ENCODE assay signal across 11 mouse cellular contexts in the genomic region with DNA sequence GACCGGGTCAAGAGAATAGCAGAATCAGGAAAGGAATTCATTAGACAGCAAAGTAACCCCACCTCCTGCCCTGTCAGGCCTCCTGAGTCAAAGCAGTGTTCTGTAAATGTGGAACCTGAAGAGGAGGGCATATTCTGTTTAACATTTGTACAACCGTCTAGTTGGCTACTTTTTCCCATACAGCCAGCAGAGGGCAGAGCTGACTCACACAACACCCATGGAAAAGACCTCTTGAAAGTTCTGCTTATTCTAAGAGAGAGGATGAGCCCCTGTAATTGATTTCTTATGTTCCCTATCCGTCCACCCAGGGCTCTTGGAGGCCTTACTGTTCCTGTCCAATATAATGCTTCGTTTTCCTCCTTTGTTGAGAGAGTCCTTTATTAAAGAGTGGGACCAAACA. TPM values are rescaled to one million over a fixed set of nuclear protein-coding genes. Genes with fewer than 3 reads are reported as not detected.
A peak's percentile ranks its signal among the peaks of the same experiment; 100 is the strongest.
DNase-seq lines count a peak whose midpoint lies in the region; ATAC-seq and TF ChIP-seq lines count a peak whose summit lies in the region.
"Had no signal": no experiment of that assay in that cellular context is flagged by ENCODE, and none has a peak within 500 bp of the region (broad histone marks: within the 10 kb centered on the region; RNA-seq: fewer than 3 reads in every experiment).

No protein-coding gene starts in this region.

- no peaks in the 10 kb centered on the region for H3K27me3 ChIP-seq in kidney, postnatal 0 days (ENCODE audit: insufficient read depth, low read length)
- H3K27me3 ChIP-seq: liver, embryonic 13.5 days; stomach, embryonic 15.5 days had no signal

- no peaks in the 10 kb centered on the region for H3K36me3 ChIP-seq in kidney, postnatal 0 days (ENCODE audit: insufficient read depth, low read length)
- H3K36me3 ChIP-seq: liver, embryonic 13.5 days; stomach, embryonic 15.5 days had no signal

- no peak overlapping the region for H3K4me3 ChIP-seq in kidney, postnatal 0 days (replicated peaks; ENCODE audit: low read depth, low read length)
- H3K4me3 ChIP-seq: erythroblast, embryonic 14.5 days; liver, embryonic 13.5 days; stomach, embryonic 15.5 days had no signal

- H3K9ac ChIP-seq in kidney, postnatal 0 days (ENCODE audit: low read depth, low read length): no peak overlapping the region
- H3K9ac ChIP-seq: liver, embryonic 13.5 days; stomach, embryonic 15.5 days had no signal

- no peaks in the 10 kb centered on the region for H3K9me3 ChIP-seq in kidney, postnatal 0 days (replicated peaks; ENCODE audit: low read length)
- H3K9me3 ChIP-seq: liver, embryonic 13.5 days; stomach, embryonic 15.5 days had no signal

- DNase-seq in adrenal gland, postnatal 14 days: peak; percentile 39
- no peak for DNase-seq in adrenal gland, postnatal 25 days
- peak; percentile 10 for DNase-seq in urinary bladder, postnatal 14 days (ENCODE audit: low spot score)
- no peak for DNase-seq in urinary bladder, adult 18-20 months (ENCODE audit: low spot score in 2 of 2)
- DNase-seq in kidney, postnatal 0 days (ENCODE audit: low spot score): peak; percentile 53
- no peak for DNase-seq in thymus, postnatal 10 days (ENCODE audit: low spot score in 2 of 2)
- DNase-seq: liver, embryonic 13.5 days had no signal

- H3K27ac ChIP-seq in kidney, postnatal 0 days: no peak overlapping the region
- H3K27ac ChIP-seq: liver, embryonic 13.5 days; stomach, embryonic 15.5 days had no signal

- no peaks in the 10 kb centered on the region for H3K4me1 ChIP-seq in kidney, postnatal 0 days (replicated peaks; ENCODE audit: insufficient read depth, low read length)
- H3K4me1 ChIP-seq: liver, embryonic 13.5 days; stomach, embryonic 15.5 days had no signal

- WGBS in kidney, postnatal 0 days: 25% methylated on average over 4 of the region's 4 CpGs

- no peak for ATAC-seq in kidney, postnatal 0 days (replicated peaks; ENCODE audit: low FRiP score, low read depth)
- 0 out of 2 replicates have a peak, but pooled peaks have one; percentile 39 for ATAC-seq in megakaryocyte progenitor cell, adult 5-6 weeks (replicated peaks; ENCODE audit: poor library complexity)
- no peak for ATAC-seq in megakaryocyte, adult 5-6 weeks (ENCODE audit: poor library complexity, severe bottlenecking)

- peak; percentile 76 for TF ChIP-seq CTCF in kidney, postnatal 0 days (IDR thresholded peaks at IDR 0.05; ENCODE audit: low read depth)

- H3K4me2 ChIP-seq in kidney, postnatal 0 days (ENCODE audit: low read length): no peak overlapping the region
- H3K4me2 ChIP-seq: liver, embryonic 13.5 days; stomach, embryonic 15.5 days had no signal

RNA-seq across cellular contexts. Expression of a gene that starts 3.6 kb away (rescaled TPM):
- 0.11 and 1.8 TPM in 2 replicates for total RNA-seq in adrenal gland, postnatal 14 days (2021)
- 0.79 TPM in 1 of 2 replicates, not detected in the other for total RNA-seq in adrenal gland, postnatal 25 days (2021)
- polyA plus RNA-seq in kidney, postnatal 0 days (2015; fragmentation: Nextera tagmentation; extraction: Ambion mirVana): 0.13 TPM in 1 of 2 replicates, not detected in the other
- total RNA-seq in megakaryocyte progenitor cell, adult 5-6 weeks (2015): not detected in 2 replicates
- total RNA-seq in megakaryocyte progenitor cell, adult 5-6 weeks (2017): not detected in 2 replicates
- total RNA-seq in megakaryocyte, adult 5-6 weeks (2015): not detected in 2 replicates
- total RNA-seq in megakaryocyte, adult 5-6 weeks (2017): not detected in 2 replicates
- polyA plus RNA-seq: erythroblast, embryonic 14.5 days; stomach, embryonic 15.5 days had no signal

RNA-seq across cellular contexts. Expression of a gene that starts 23.2 kb away (rescaled TPM):
- 21.7 and 341 TPM in 2 replicates for total RNA-seq in adrenal gland, postnatal 14 days (2021)
- total RNA-seq in adrenal gland, postnatal 25 days (2021): 14.0 TPM in 1 of 2 replicates, not detected in the other
- 0.17 and 0.20 TPM in 2 replicates for polyA plus RNA-seq in kidney, postnatal 0 days (2015; fragmentation: Nextera tagmentation; extraction: Ambion mirVana)
- not detected in 2 replicates for total RNA-seq in megakaryocyte progenitor cell, adult 5-6 weeks (2015)
- total RNA-seq in megakaryocyte progenitor cell, adult 5-6 weeks (2017): not detected in 2 replicates
- not detected in 2 replicates for total RNA-seq in megakaryocyte, adult 5-6 weeks (2015)
- not detected in 2 replicates for total RNA-seq in megakaryocyte, adult 5-6 weeks (2017)
- polyA plus RNA-seq: erythroblast, embryonic 14.5 days had no signal

RNA-seq across cellular contexts. Expression of a gene that starts 23.3 kb away (rescaled TPM):
- 0.64 and 24.3 TPM in 2 replicates for total RNA-seq in adrenal gland, postnatal 14 days (2021)
- 1.1 TPM in 1 of 2 replicates, not detected in the other for total RNA-seq in adrenal gland, postnatal 25 days (2021)
- not detected in 2 replicates for polyA plus RNA-seq in kidney, postnatal 0 days (2015; fragmentation: Nextera tagmentation; extraction: Ambion mirVana)
- not detected in 2 replicates for total RNA-seq in megakaryocyte progenitor cell, adult 5-6 weeks (2015)
- not detected in 2 replicates for total RNA-seq in megakaryocyte progenitor cell, adult 5-6 weeks (2017)
- not detected in 2 replicates for total RNA-seq in megakaryocyte, adult 5-6 weeks (2015)
- not detected in 2 replicates for total RNA-seq in megakaryocyte, adult 5-6 weeks (2017)
- polyA plus RNA-seq: erythroblast, embryonic 14.5 days had no signal

RNA-seq across cellular contexts. Expression of a gene that starts 55.3 kb away (rescaled TPM):
- total RNA-seq in adrenal gland, postnatal 14 days (2021): not detected in 2 replicates
- total RNA-seq in adrenal gland, postnatal 25 days (2021): not detected in 2 replicates
- polyA plus RNA-seq in kidney, postnatal 0 days (2015; fragmentation: Nextera tagmentation; extraction: Ambion mirVana): not detected in 2 replicates
- total RNA-seq in megakaryocyte progenitor cell, adult 5-6 weeks (2015): not detected in 2 replicates
- total RNA-seq in megakaryocyte progenitor cell, adult 5-6 weeks (2017): not detected in 2 replicates
- total RNA-seq in megakaryocyte, adult 5-6 weeks (2015): not detected in 2 replicates
- not detected in 2 replicates for total RNA-seq in megakaryocyte, adult 5-6 weeks (2017)
- polyA plus RNA-seq: erythroblast, embryonic 14.5 days; liver, embryonic 13.5 days; stomach, embryonic 15.5 days had no signal

RNA-seq across cellular contexts. Expression of a gene that starts 57.0 kb away (rescaled TPM):
- not detected in 2 replicates for total RNA-seq in adrenal gland, postnatal 14 days (2021)
- not detected in 2 replicates for total RNA-seq in adrenal gland, postnatal 25 days (2021)
- 1.4 and 1.6 TPM in 2 replicates for polyA plus RNA-seq in kidney, postnatal 0 days (2015; fragmentation: Nextera tagmentation; extraction: Ambion mirVana)
- not detected in 2 replicates for total RNA-seq in megakaryocyte progenitor cell, adult 5-6 weeks (2015)
- total RNA-seq in megakaryocyte progenitor cell, adult 5-6 weeks (2017): not detected in 2 replicates
- not detected in 2 replicates for total RNA-seq in megakaryocyte, adult 5-6 weeks (2015)
- not detected in 2 replicates for total RNA-seq in megakaryocyte, adult 5-6 weeks (2017)
- polyA plus RNA-seq: erythroblast, embryonic 14.5 days had no signal

Comparison
In these comparisons a context has a peak if more than half of its experiments do, and no peak if none do; other contexts are left out.
1. DNase-seq: peak in adrenal gland, postnatal 14 days (single experiment), urinary bladder, postnatal 14 days (single experiment) and kidney, postnatal 0 days (single experiment); none in adrenal gland, postnatal 25 days (single experiment), urinary bladder, adult 18-20 months (0 of 2) and thymus, postnatal 10 days (0 of 2).